Mouse (Mus musculus) cerebellum, adult 2 months (tissue): ENCODE measurements around the gene Dnase1l3.

Experiments
- CTCF ChIP-seq: fragments of 200-500 bp; IDR thresholded peaks from 2 replicates; pipeline ENCODE4 v1.5.1; 2011; ENCODE audit warnings: low read depth, mild to moderate bottlenecking, control low read depth, low read length, moderate library complexity, borderline replicate concordance; ENCODE audit not compliant: insufficient read depth
- POLR2A ChIP-seq: fragments of 200-500 bp; IDR thresholded peaks from 2 replicates; pipeline ENCODE4 v1.6.1; 2011; ENCODE audit warnings: low read length, control low read depth, borderline replicate concordance; ENCODE audit not compliant: insufficient read depth

GRCm38 (mm10) chr14:7961714-7962113 lies 32.7 kb downstream of the Dnase1l3 start:
- TF ChIP-seq POLR2A (no peak), CTCF (no peak)
